In genomic region chr1:157633470-157633869, GRCm38 (mm10) we compare ENCODE assay signal across 23 mouse cellular contexts.
DNase-seq lines count a peak whose midpoint lies in the region; ATAC-seq lines count a peak whose summit lies in the region.
"Had no signal": no experiment of that assay in that cellular context is flagged by ENCODE, and none has a peak within 500 bp of the region (broad histone marks: within the 10 kb centered on the region; RNA-seq: fewer than 3 reads in every experiment).

No protein-coding gene starts in this region.

- WGBS in midbrain, embryonic 11.5 days: 89% methylated on average over 6 of the region's 6 CpGs
- WGBS in midbrain, embryonic 13.5 days: 92% methylated on average over 6 of the region's 6 CpGs
- WGBS in intestine, embryonic 15.5 days: 72% methylated on average over 6 of the region's 6 CpGs
- WGBS in kidney, embryonic 15.5 days: 77% methylated on average over 6 of the region's 6 CpGs

- H3K4me1 ChIP-seq in midbrain, embryonic 11.5 days (ENCODE audit: control insufficient read depth, insufficient read depth, low read length): no peaks in the 10 kb centered on the region
- H3K4me1 ChIP-seq in midbrain, embryonic 13.5 days (replicated peaks): 0 out of 2 replicates have a peak, but pooled peaks cover 3% of the 10 kb centered on the region
- H3K4me1 ChIP-seq in intestine, embryonic 15.5 days (replicated peaks): no peaks in the 10 kb centered on the region
- no peaks in the 10 kb centered on the region for H3K4me1 ChIP-seq in kidney, embryonic 15.5 days
- H3K4me1 ChIP-seq: embryonic facial prominence, embryonic 15.5 days; hindbrain, embryonic 12.5 days had no signal

- no peaks in the 10 kb centered on the region for H3K27me3 ChIP-seq in midbrain, embryonic 11.5 days (ENCODE audit: control insufficient read depth, insufficient read depth, low read length)
- H3K27me3 ChIP-seq in midbrain, embryonic 13.5 days: no peaks in the 10 kb centered on the region
- no peaks in the 10 kb centered on the region for H3K27me3 ChIP-seq in intestine, embryonic 15.5 days (replicated peaks)
- H3K27me3 ChIP-seq in kidney, embryonic 15.5 days: no peaks in the 10 kb centered on the region
- H3K27me3 ChIP-seq: embryonic facial prominence, embryonic 15.5 days; forebrain, embryonic 15.5 days; hindbrain, embryonic 12.5 days had no signal

- DNase-seq in midbrain, embryonic 11.5 days (ENCODE audit: low spot score, missing footprints): peak; percentile 47
- peak; percentile 58 for DNase-seq in Muller cell, postnatal 12 days (ENCODE audit: inconsistent ontology term)
- peak; percentile 14 for DNase-seq in skeletal muscle tissue, adult 2 months (ENCODE audit: low read depth, low spot score)
- no peak for DNase-seq in spleen, adult 18-20 months
- DNase-seq: adrenal gland, adult 8-10 months; adrenal gland, postnatal 36 days; B cell, adult 2 months; cerebellum, adult 2 months; cerebellum, postnatal 14 days; embryo, embryonic 11 days; gastrocnemius, postnatal 10 days; heart, postnatal 36 days had no signal

- H3K36me3 ChIP-seq in midbrain, embryonic 11.5 days (ENCODE audit: control insufficient read depth, insufficient read depth, low read length): no peaks in the 10 kb centered on the region
- H3K36me3 ChIP-seq in midbrain, embryonic 13.5 days: no peaks in the 10 kb centered on the region
- H3K36me3 ChIP-seq in intestine, embryonic 15.5 days: no peaks in the 10 kb centered on the region
- no peaks in the 10 kb centered on the region for H3K36me3 ChIP-seq in kidney, embryonic 15.5 days
- H3K36me3 ChIP-seq: embryonic facial prominence, embryonic 15.5 days; forebrain, embryonic 15.5 days; heart, embryonic 12.5 days; hindbrain, embryonic 12.5 days had no signal

- H3K9ac ChIP-seq in midbrain, embryonic 11.5 days (ENCODE audit: low read length): no peak overlapping the region
- no peak overlapping the region for H3K9ac ChIP-seq in midbrain, embryonic 13.5 days (replicated peaks)
- H3K9ac ChIP-seq in intestine, embryonic 15.5 days: no peak overlapping the region
- no peak overlapping the region for H3K9ac ChIP-seq in kidney, embryonic 15.5 days
- H3K9ac ChIP-seq: embryonic facial prominence, embryonic 15.5 days; forebrain, embryonic 15.5 days; heart, embryonic 12.5 days; hindbrain, embryonic 12.5 days had no signal

- no peak overlapping the region for H3K4me2 ChIP-seq in midbrain, embryonic 11.5 days
- no peak overlapping the region for H3K4me2 ChIP-seq in midbrain, embryonic 13.5 days (replicated peaks)
- no peak overlapping the region for H3K4me2 ChIP-seq in intestine, embryonic 15.5 days (replicated peaks)
- H3K4me2 ChIP-seq in kidney, embryonic 15.5 days: no peak overlapping the region
- H3K4me2 ChIP-seq: embryonic facial prominence, embryonic 15.5 days; forebrain, embryonic 15.5 days; heart, embryonic 12.5 days; hindbrain, embryonic 12.5 days had no signal

- H3K27ac ChIP-seq in midbrain, embryonic 11.5 days (ENCODE audit: low read depth, low read length): no peak overlapping the region
- H3K27ac ChIP-seq in midbrain, embryonic 13.5 days: no peak overlapping the region
- H3K27ac ChIP-seq in intestine, embryonic 15.5 days: no peak overlapping the region
- H3K27ac ChIP-seq in kidney, embryonic 15.5 days: no peak overlapping the region
- H3K27ac ChIP-seq: embryonic facial prominence, embryonic 15.5 days; forebrain, embryonic 15.5 days; hindbrain, embryonic 12.5 days had no signal

- no peak overlapping the region for H3K4me3 ChIP-seq in midbrain, embryonic 11.5 days (ENCODE audit: low read depth, low read length)
- H3K4me3 ChIP-seq in midbrain, embryonic 13.5 days (replicated peaks): no peak overlapping the region
- H3K4me3 ChIP-seq in intestine, embryonic 15.5 days (replicated peaks): no peak overlapping the region
- no peak overlapping the region for H3K4me3 ChIP-seq in kidney, embryonic 15.5 days (replicated peaks)
- H3K4me3 ChIP-seq: embryonic facial prominence, embryonic 15.5 days; erythroblast, embryonic 14.5 days; forebrain, embryonic 15.5 days; heart, embryonic 12.5 days; hindbrain, embryonic 12.5 days had no signal

- H3K9me3 ChIP-seq in midbrain, embryonic 11.5 days (ENCODE audit: control insufficient read depth, low read length): no peaks in the 10 kb centered on the region
- H3K9me3 ChIP-seq in midbrain, embryonic 13.5 days: no peaks in the 10 kb centered on the region
- H3K9me3 ChIP-seq in intestine, embryonic 15.5 days: no peaks in the 10 kb centered on the region
- no peaks in the 10 kb centered on the region for H3K9me3 ChIP-seq in kidney, embryonic 15.5 days (replicated peaks)
- H3K9me3 ChIP-seq: embryonic facial prominence, embryonic 15.5 days; forebrain, embryonic 15.5 days; heart, embryonic 12.5 days; hindbrain, embryonic 12.5 days had no signal

- no peak for ATAC-seq in midbrain, embryonic 11.5 days (ENCODE audit: low FRiP score)
- no peak for ATAC-seq in midbrain, embryonic 13.5 days
- ATAC-seq in intestine, embryonic 15.5 days: peak; percentile 77
- no peak for ATAC-seq in erythroid progenitor cell, adult 5-6 weeks (replicated peaks; ENCODE audit: low FRiP score, poor library complexity, severe bottlenecking)
- ATAC-seq in kidney, embryonic 15.5 days (replicated peaks; ENCODE audit: low FRiP score): no peak
- ATAC-seq: forebrain, embryonic 15.5 days; hindbrain, embryonic 16.5 days; inflammation-experienced regulatory T-cells, adult 6 months had no signal

Comparison
In these comparisons a context has a peak if more than half of its experiments do, and no peak if none do; other contexts are left out.
1. DNase-seq: peak in midbrain, embryonic 11.5 days (single experiment), Muller cell, postnatal 12 days (single experiment) and skeletal muscle tissue, adult 2 months (single experiment); none in spleen, adult 18-20 months (0 of 2).